Mouse (Mus musculus): ENCODE measurements around the gene Hoxd8. TPM values are rescaled to one million over a fixed set of nuclear protein-coding genes. Genes with fewer than 3 reads are reported as not detected.

Gene Hoxd8
- total RNA-seq, 2 experiments from 2014 or later: not detected

DNA sequence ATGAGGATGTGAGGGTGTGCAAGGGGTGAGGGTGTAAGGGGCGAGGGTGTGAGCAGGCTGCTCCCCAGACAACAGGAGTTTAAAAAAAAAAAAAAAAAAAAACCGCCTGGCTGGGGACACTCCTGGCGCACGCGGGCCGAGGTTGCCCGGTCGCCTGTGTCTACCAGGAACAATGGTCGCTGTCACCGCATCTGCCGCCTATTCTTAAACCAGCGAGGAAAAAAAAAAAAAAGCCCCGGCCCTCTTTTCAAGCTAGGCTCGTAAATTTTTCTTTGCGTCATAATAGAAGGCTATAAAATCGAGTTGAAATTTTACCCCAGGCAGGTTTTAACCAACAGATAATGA lies 28.9 kb downstream of the Hoxd8 start:
- no peak for DNase-seq (ENCODE audit: low spot score in 2 of 2)

GRCm38 (mm10) chr2:74733765-74734164 lies 29.4 kb downstream of the Hoxd8 start:
- no peak for DNase-seq (ENCODE audit: low spot score in 2 of 2)

- DNase-seq (ENCODE audit: low spot score in 2 of 2): no peak
Observed at GRCm38 (mm10) chr2:74734451-74734850, 30.0 kb downstream of the Hoxd8 start.

GRCm38 (mm10) chr2:74734996-74735811 lies 30.8 kb downstream of the Hoxd8 start:
- no peak for DNase-seq (ENCODE audit: low spot score in 2 of 2)

DNA sequence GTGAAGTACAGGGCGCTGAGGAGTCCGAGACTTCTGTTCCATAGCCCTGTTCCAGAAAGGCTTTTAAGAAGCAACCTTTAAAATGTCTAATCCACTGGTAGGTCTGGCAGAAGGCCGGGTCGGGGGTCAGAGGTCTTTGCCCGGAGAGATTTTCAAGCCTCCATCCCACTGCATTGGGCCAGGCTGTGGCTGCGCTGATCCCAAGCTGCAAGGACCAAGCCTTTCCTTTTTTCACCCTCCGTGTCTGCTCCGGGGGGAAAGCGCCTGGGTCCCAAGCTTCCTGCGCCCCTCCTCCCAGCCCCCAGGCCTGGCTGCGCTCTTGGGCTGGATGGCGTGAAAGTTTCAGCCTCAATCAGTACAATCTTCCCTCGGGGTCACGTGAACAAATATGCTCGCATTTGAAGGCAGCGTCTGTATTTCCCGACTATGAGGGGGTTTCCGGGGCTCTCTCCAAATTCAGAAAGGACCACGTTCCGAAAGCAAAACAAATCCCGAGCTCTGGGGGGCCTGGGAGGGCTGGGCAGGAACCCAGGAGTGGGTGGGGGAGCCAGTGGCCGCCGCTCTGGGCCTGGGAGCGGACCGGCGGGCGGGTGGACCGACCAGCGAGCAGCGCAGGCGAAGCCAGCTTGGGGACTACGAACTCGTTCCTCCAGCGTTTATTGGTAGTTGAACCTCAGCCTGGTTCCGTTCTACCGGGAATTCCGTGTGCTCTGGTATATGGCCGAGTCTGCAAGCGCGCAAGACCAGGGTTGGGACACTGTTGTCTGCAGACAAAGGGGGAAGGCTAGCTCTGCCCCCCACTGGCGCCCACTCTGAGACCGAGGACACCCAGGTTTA lies 31.7 kb downstream of the Hoxd8 start:
- no peak for DNase-seq (ENCODE audit: low spot score in 2 of 2)

GRCm38 (mm10) chr2:74736688-74737577 lies 32.5 kb downstream of the Hoxd8 start:
- no peak for DNase-seq (ENCODE audit: low spot score in 2 of 2)

DNA sequence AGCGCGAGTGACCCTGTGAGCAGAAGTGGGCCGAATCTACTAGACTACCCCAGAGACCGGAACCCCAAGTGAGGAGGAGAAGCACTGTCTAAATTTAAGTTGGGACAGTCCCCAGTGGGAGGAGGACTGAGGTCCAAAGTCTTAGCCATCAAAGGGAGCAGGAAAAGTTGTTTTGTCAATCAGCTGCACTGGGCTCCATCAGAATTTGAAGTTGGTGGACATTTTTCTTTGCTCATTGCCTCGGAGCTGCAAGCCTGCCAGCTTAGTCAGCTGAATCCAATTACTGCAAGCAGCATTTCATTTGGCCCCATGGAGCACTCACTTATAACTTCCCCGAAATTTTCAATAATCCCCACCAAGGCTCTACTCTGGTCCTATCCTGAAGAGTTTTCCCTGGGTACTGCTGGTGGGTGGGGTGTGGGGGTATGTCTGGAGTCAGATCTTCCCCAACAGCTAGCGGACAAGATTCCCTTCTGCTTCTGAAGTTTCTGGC lies 33.2 kb downstream of the Hoxd8 start:
- no peak for DNase-seq (ENCODE audit: low spot score in 2 of 2)

DNA sequence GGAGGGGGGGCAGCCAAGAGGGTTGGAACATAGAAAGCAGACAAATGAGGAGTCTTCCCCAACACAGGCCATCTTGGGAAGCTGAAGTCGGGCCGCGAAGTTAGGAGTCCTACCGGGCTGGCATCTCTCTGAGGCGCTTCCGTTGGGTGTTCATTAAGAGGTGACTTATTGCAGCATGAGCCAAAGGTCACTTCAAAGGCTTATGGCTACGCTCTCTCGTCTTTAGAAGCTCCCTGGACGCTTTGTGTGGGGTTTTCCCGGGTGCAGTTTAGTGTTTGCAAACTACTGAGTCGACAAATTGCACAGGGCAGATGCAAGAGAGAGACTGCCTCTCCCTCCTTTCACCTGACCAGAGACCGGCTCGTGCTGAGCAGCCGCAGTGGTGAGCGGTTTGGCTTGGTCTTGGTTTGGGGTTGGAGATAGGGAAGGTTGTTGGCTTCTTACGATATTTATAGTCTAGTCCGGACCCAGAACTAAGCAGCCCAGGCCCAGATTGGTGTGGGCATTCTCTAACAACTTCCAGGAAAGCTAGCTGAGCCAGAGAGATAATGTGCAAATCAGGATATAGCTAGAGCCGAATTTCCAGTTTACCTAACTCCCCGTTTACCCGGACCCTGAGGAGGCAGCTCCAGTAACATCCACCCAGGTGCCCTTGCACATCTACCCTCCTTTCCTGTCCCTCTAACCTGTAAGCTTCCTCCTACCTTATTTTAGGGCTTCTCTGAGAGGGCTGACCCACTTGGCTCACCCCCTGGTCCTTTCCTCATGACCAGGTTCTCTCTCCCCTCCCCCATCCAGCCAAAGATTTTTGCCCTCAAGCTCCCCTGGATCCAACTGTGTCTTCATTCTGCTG lies 34.4 kb downstream of the Hoxd8 start:
- DNase-seq (ENCODE audit: low spot score in 2 of 2): no peak

DNA sequence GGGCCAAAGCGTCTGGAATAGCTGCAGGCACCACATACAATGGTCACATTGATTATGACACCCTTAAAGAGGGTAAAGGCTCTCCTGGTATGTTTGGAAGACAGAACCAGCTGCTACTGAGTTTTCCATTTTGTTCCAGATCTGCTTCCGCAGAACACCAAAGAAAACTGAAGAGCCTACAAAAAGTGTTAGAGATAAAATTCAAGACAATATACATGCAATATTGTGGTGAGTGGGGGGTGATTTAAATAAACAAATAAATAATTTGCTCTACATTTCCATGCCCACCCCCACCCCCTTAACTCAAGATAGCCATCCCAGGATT lies 35.0 kb downstream of the Hoxd8 start:
- no peak for DNase-seq (ENCODE audit: low spot score in 2 of 2)

- DNase-seq (ENCODE audit: low spot score in 2 of 2): no peak
Observed at GRCm38 (mm10) chr2:74739869-74740268, 35.5 kb downstream of the Hoxd8 start.

DNA sequence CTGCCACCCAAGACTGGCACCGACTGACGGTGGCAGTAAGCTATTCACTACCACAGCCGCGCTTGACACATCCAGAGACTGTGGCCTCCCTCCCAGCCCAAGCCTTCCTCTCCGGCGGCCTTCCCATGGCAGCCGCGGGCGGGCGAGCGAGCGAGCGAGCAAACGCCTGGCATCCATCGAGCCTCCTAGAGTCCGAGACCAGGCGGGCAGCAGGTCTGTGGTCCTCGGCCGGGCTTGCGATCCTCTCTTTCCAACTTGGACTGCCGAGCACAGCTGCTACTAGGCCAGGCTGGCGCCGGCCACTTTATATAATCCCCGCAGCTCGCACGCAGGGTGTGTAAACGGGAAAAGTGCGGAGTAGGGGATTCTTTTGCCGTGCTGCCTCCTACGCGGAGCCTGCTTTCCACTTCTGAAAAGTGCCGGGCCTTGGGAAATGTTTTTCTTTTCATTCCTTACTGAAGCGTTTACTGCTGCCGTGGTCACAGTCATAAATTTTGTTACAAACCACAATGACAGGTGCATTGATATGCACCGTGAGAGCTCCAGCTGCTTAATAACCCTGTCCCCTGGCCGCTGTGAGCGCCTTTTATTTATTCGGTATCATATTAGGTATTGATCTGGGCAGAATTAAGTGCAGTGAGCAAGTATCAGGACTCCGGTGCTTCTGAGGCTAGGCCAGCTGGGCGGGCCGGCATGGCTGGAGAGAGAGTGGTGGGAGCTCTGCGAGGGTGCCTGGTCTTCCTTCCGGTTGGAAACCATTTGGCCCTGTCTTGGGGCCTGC lies 36.1 kb downstream of the Hoxd8 start:
- no peak for DNase-seq (ENCODE audit: low spot score in 2 of 2)

DNA sequence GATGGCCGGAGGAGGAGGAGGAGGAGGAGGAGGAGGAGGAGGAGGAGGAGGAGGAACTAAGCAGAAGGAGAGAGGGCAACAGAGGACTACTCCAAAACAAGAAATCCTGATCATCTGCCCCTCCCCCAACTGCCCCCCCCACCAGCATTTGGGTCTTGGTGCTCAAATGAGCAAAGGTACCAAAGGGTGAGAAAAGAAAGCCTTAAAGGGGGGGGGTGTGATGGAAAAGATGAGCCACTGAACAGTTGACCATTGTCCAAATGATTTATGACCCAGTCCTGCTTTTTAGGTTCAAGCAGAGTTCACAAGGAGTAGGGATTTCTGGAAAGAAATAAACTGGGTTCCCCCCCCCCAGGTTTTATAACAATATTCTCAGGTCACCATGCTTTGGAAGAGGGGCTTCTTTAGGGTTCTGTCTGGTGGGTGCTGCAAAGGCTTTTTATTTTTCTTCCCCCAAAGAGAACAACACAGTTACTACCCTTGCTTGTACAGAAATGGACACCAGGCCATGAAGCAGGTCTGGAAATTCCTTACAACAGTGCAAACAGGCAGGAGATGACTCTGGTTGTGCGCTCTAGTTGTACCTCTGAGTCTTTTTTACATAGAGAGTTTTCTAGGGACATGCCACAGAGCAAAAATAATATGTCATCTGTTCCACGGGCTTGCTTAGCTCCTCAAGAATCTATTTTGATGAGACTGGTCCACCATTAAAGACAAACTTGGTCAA lies 37.0 kb downstream of the Hoxd8 start:
- no peak for DNase-seq (ENCODE audit: low spot score in 2 of 2)

- DNase-seq (ENCODE audit: low spot score in 2 of 2): no peak
Observed at GRCm38 (mm10) chr2:74741979-74742277, 37.5 kb downstream of the Hoxd8 start.

DNA sequence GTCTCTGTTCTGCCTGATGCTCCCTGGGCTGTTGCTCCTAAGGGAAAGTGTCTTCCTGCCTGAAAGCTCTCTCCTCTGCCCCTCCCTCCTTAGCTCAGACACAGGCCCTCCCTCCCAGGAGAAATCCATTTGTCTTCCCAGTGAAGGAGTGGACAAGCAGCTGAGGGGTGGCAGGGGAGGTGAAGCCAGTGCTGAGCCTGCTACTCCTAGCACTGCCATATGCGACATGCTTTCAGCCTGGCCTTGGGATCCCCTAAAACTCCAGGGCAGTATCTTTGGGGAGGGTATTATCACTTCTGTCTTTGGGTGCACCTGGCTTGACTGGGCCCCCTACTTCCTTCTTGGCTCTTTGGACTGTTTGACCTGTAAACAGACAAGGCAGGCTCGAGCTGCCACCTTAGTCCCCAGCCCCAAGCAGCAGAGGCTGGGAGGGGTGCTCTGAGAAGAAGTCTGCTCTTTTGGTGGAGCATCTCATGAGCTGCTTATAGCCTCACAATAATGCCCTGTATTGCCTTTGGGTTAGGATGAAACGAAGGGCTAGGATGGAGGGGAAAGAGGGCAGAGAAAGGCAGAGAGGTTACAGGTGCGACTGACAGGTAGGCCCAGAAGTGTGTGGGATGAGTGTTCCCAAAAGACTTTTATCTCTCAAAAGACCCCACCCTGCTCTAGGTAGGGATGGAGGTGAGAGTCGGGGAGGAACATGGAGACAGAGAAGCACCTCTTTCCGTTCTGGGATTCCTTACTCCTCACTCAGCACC lies 41.3 kb downstream of the Hoxd8 start:
- DNase-seq (ENCODE audit: low spot score in 2 of 2): no peak

DNA sequence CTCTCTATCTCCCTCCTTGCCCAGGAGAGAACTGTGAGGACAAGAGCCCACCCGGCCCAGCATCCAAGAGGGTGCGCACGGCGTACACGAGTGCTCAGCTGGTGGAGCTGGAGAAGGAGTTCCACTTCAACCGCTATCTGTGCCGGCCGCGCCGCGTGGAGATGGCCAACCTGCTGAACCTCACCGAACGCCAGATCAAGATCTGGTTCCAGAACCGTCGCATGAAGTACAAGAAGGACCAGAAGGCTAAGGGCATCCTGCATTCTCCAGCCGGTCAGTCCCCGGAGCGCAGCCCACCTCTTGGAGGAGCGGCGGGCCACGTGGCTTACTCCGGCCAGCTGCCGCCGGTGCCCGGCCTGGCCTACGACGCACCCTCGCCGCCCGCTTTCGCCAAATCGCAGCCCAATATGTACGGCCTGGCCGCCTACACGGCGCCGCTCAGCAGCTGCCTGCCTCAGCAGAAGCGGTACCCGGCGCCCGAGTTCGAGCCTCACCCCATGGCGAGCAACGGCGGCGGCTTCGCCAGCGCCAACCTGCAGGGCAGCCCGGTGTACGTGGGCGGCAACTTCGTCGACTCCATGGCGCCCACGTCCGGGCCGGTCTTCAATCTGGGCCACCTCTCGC lies 42.0 kb downstream of the Hoxd8 start:
- DNase-seq (ENCODE audit: low spot score in 2 of 2): no peak

DNA sequence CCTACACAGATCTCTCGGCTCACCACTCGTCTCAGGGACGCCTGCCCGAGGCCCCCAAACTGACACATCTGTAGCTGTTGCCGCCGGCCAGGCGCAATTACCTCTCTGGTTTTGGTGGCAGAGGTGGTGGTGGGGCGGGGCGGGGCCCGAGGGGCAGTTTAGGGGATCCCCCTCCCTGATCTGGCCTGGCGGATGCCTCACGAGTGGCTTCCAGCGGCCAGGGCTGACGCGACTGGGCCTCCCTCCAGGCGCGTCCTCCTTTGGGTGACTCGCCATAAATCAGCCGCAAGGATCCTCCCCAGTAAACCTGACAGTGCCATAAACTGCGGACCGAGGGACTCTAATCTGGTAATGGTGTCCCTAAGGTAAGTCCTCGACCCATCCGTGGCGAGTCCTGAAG lies 42.6 kb downstream of the Hoxd8 start:
- no peak for DNase-seq (ENCODE audit: low spot score in 2 of 2)

- no peak for DNase-seq (ENCODE audit: low spot score in 2 of 2)
Observed at GRCm38 (mm10) chr2:74747661-74748141, 43.3 kb downstream of the Hoxd8 start.

DNA sequence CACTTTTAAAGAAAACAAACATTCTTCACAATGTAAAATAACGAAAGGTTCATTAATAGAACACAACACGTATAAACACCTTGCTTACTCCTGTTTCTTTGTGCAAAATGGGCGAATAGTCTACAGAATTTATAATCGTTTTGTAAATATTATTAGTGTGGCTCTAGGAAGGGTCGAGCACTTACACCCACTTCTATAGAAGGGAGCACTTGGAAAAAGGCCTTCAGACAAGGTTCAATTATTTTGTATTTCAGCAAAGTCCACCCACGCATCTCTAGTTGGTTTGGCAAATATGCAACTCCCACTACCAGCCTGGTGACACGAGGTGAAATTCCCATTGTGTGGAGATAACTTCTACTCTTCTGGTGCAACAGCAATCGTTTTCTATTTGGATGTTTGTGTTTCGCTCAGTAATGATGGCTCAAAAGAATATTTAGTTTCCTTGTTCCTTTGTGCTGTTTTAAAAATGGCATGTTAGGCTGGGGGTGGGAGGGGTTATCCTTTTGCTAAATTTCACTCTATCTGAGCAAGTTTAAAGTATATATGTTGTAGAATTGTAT lies 44.1 kb downstream of the Hoxd8 start:
- no peak for DNase-seq (ENCODE audit: low spot score in 2 of 2)

Data from layer of hippocampus, postnatal 14 days (tissue).